Mouse (Mus musculus) E14TG2a.4 (cell line): ENCODE data around the gene B4gat1.

Experiments used
- CTCF ChIP-seq: conservative IDR thresholded peaks from 2 replicates; pipeline ENCODE4 v1.5.1; 2014; ENCODE audit warnings: low read length
- NANOG ChIP-seq: IDR thresholded peaks from 2 replicates; pipeline ENCODE4 v1.6.1; 2014; ENCODE audit warnings: borderline replicate concordance, low read length, mixed read lengths
- POU5F1 ChIP-seq: IDR thresholded peaks from 2 replicates; pipeline ENCODE4 v1.6.1; 2014; ENCODE audit warnings: low read length, borderline replicate concordance

DNA sequence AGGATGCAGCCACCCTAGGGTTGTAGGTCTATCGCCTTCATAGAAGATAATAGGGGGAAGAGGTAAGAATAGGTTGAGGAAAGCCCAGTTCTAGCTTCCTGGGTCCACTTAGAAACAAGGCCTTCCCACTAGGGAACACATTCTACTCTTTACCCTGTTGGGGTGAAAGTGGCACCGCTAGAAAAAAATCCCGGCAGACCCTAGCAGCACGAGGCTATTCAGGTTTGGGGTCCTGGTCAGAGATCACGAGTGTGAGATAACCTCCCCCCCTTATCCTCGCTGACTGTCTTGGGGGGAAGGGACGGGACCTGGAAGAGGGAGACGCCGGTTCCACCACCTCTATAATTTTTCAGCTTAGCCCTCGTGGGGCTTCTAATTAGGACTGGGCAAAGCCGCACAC lies 32.5 kb downstream of the B4gat1 start:
- TF ChIP-seq CTCF: no peak
- no peak for TF ChIP-seq NANOG
- TF ChIP-seq POU5F1: no peak
